Mouse (Mus musculus): ENCODE results near the gene Creb3l2.

Gene Creb3l2

DNA sequence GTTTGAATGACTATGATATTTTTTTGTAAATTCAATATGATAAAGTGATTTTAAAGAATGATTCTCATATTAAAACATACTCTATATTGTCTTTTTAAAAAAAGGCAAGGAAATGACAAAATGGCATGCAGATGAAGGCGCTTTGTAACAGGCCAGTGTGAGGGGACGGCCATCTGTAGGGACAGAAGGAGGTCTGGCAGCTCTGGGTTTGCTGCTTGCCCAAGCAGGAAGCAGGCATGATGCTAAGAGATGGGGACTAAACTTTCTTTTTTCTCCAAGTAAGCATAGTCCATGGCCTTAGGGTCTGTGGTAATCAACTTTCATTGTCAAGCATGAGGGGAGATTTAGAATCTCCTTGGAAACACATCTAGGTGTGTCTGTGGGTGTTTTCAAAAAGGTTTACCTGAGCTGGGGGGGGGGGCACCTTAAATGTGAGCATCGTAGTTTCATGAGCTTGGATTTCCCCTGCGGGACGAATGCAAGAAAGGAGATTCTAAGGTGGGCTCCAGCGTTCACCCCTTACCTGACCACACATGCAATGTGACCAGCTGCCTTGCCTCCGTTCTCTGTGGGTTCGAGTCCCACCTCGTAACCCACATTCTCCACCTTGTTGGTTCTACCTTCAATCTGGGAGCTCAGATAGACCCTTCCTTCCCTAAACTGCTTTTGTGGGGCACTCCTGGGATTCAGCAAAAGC, 115.9 kb downstream of the Creb3l2 start:
- no peak for DNase-seq (ENCODE audit: low spot score)

GRCm38 (mm10) chr6:37325076-37325475, 116.9 kb downstream of the Creb3l2 start:
- no peak for DNase-seq (ENCODE audit: low spot score)

DNA sequence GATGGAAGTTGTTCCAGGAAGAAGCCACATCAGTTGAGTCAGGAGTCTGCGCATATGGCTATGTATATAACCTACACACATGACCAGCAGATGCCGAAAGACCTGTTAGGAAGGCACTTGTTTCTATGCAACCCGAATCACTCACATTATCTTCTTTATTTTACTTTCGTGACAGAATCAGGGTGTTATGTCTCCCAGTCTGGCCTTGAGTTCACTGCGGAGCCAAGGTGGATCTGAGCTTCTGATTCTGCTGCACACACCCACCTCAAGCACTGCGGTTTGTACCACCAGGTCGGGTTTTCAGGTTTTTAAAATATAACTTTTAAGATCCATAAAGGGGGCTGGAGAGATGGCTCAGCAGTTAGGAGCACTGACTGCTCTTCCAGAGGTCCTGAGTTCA, 119.3 kb downstream of the Creb3l2 start:
- DNase-seq (ENCODE audit: low spot score), result no peak

GRCm38 (mm10) chr6:37322088-37322487, 119.9 kb downstream of the Creb3l2 start:
- no peak for DNase-seq (ENCODE audit: low spot score)

DNA sequence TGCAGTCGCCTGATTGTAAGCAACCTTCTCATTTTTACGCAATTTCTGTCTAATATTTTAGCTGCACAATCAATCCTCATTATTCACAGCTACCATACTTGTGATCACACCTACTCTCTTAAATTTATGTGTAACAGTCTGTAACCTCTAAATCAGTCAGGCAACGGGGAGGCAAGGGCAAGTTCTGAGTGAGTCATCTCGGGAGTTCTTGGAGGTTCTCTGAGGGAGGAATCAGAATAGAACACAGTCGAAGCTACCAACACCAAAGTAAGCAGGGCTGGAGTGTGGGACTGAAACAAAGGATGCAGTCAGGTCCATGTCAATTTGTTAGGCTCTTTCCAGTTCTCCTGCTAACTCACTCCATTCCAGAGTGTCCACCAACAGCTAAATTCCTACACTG, 124.0 kb downstream of the Creb3l2 start:
- DNase-seq (ENCODE audit: low spot score), result no peak

DNA sequence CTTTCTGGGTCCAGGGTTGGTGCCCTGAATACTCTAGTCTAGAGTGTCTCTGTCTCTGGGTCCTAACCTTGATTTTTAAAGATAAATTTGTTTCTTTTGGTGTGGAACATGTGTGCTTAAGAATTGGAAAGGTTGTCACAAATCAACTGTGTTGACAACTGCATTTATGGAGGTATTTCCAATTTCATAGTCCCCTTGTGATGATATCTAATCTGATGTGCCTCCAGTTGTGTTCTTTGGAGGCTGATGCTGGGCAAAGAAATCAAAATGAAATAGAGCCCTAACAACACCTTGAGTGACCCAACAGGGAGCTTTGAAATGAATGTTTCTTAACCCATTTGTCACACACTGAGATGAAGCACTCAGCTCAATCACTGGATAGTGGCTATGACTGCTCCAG, 126.5 kb downstream of the Creb3l2 start:
- no peak for DNase-seq (ENCODE audit: low spot score)

- no peak for DNase-seq (ENCODE audit: low spot score)
Observed at GRCm38 (mm10) chr6:37310601-37311000, 131.3 kb downstream of the Creb3l2 start.

- DNase-seq (ENCODE audit: low spot score), result no peak
Observed at GRCm38 (mm10) chr6:37306616-37307015, 135.3 kb downstream of the Creb3l2 start.

DNA sequence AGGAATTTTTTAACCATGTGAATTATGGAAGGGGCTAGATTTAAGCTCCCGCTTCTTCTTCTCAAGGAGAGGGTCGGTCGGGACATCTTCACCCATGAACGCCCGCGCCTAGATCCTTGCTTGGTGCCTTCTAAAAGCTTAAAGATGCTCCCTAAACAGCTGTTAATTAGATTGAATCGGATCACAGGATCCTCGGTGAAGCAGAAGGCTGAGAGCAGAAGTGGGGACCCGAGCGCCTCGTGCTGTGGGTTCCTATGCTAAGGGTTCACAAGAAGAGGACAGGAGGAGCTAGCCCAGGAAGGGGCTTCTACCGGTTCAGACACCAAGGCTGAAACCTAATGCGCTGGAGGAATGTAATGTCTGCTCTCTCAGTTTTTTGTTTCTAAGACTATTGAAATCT, 141.5 kb downstream of the Creb3l2 start:
- no peak for DNase-seq (ENCODE audit: low spot score)

- peak; percentile 82 for DNase-seq (ENCODE audit: low spot score)
Observed at GRCm38 (mm10) chr6:37299562-37300390, 142.2 kb downstream of the Creb3l2 start, which contains the start of gene Dgki. Gene Dgki (minus strand): TSS chr6:37300184.

DNA sequence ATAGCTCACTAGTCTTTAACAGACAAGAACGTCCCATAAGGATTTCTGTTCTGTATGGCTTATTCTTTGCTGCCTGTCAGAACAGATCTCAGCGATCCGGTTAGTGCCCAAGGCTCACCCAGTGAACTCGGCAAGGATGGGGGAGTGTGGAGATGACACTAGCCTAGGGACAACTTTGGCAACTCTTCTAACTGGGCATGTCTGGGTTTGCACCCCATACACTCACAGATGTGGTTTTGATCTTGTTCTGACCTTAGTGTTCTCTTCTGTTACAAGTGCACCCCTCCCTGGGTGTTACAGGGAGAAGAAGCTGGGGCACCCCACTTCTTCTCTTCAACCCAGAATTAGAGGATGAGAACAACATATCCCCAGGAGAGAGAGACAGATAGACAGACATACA, 143.0 kb downstream of the Creb3l2 start:
- DNase-seq (ENCODE audit: low spot score), result no peak

- DNase-seq (ENCODE audit: low spot score), result no peak
Observed at GRCm38 (mm10) chr6:37297744-37298482, 144.0 kb downstream of the Creb3l2 start.

- DNase-seq (ENCODE audit: low spot score), result no peak
Observed at GRCm38 (mm10) chr6:37292068-37292467, 149.9 kb downstream of the Creb3l2 start.

DNA sequence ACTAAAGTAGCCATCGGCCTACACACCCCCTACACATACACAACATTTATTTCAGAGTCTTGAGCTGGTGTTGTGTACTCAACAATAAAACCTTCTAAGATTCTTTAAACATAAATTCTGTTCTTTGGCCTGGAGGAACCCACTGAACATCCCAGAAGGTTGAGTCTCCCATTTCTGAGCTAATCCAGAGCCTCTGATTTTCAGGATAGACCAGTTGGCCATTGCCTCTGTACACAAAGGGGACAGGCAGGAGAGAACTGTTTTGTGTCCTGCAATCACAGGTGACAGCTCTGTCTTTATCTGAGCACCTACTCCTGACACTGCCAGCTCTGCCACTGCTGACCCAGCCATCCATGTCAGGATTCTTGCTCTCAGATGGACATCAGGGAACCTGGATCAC, 150.8 kb downstream of the Creb3l2 start:
- no peak for DNase-seq (ENCODE audit: low spot score)

GRCm38 (mm10) chr6:37290691-37291090, 151.3 kb downstream of the Creb3l2 start:
- DNase-seq (ENCODE audit: low spot score), result no peak

DNA sequence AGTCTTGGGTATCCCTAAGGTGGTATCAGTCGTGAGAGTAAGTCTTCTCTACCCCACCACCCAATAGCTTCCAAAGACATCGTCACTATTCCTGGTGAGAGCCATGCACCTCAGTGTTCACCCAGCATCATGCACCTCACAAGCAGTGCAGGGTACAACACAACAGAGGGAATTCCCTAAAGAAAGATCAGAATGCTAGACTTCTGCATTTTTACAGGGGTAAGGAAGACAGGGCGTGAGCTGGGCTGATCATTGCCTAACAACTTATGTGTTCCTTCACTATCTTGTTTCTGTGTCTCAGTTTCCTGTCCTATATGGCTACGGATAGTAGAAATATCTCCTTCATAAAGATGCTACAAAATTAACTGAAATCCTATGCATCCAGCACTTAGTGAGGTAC, 155.8 kb downstream of the Creb3l2 start:
- no peak for DNase-seq (ENCODE audit: low spot score)

GRCm38 (mm10) chr6:37284879-37285278, 157.1 kb downstream of the Creb3l2 start:
- no peak for DNase-seq (ENCODE audit: low spot score)

GRCm38 (mm10) chr6:37283336-37283735, 158.6 kb downstream of the Creb3l2 start:
- no peak for DNase-seq (ENCODE audit: low spot score)

DNA sequence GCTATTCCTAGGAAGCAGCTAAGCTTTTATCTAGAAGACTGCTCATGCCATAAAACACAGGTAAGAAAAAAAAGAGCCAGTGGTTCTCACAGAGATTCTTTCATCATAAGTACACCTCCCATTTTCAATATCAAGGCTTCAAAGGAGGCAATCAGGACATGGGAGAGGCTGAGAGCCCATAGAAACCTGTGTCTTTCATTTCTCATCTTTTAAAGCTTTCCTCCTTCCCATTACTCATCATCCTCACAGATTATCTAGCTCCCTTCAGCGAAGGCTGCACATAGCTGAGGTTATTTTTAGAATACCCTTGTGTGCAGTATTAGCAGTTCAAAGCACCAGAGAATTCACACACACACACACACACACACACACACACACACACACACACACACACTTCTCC, 159.3 kb downstream of the Creb3l2 start:
- DNase-seq (ENCODE audit: low spot score), result no peak
